Mouse (Mus musculus) kidney, embryonic 14.5 days (tissue): Measurements from ENCODE around the gene Foxr1. TPM values are rescaled to one million over a fixed set of nuclear protein-coding genes. Genes with fewer than 3 reads are reported as not detected.
A peak's percentile ranks its signal among the peaks of the same experiment; 100 is the strongest.

Source experiments
- ATAC-seq: fragments of 200-750 bp; cut with Nextera tagmentation; 2 replicates; pipeline ENCODE4 v1.8.0; 2017; ENCODE audit warnings: moderate number of reproducible peaks, mild to moderate bottlenecking, moderate TSS enrichment, moderate library complexity; ENCODE audit not compliant: low FRiP score, low TSS enrichment
- H3K27ac ChIP-seq: fragments of 300-500 bp; sonication (generic); 2 replicates; pipeline ENCODE4 v1.5.1; 2014; ENCODE audit warnings: low read depth, mild to moderate bottlenecking, low read length, moderate library complexity, mixed read lengths
- H3K27me3 ChIP-seq: fragments of 300-500 bp; sonication (generic); 2 replicates; pipeline ENCODE4 v1.6.1; 2014; ENCODE audit warnings: mild to moderate bottlenecking, low read length; ENCODE audit not compliant: control insufficient read depth, insufficient read depth
- H3K36me3 ChIP-seq: fragments of 300-500 bp; sonication (generic); 2 replicates; pipeline ENCODE4 v1.6.1; 2014; ENCODE audit warnings: low read length, mixed read lengths; ENCODE audit not compliant: control insufficient read depth, insufficient read depth
- H3K4me1 ChIP-seq: fragments of 300-500 bp; sonication (generic); 2 replicates; pipeline ENCODE4 v1.6.1; 2014; ENCODE audit warnings: low read length, mixed read lengths; ENCODE audit not compliant: control insufficient read depth, insufficient read depth
- H3K4me2 ChIP-seq: fragments of 300-500 bp; sonication (generic); replicated peaks from 2 replicates; pipeline ENCODE4 v1.6.1; 2014; ENCODE audit warnings: low read depth, mild to moderate bottlenecking, low read length
- H3K4me3 ChIP-seq: fragments of 300-500 bp; sonication (generic); 2 replicates; pipeline ENCODE4 v1.5.1; 2014; ENCODE audit warnings: mild to moderate bottlenecking, low read length
- H3K9ac ChIP-seq: fragments of 300-500 bp; sonication (generic); 2 replicates; pipeline ENCODE4 v1.6.1; 2014; ENCODE audit warnings: low read depth, mild to moderate bottlenecking, low read length, moderate library complexity
- H3K9me3 ChIP-seq: fragments of 300-500 bp; sonication (generic); 2 replicates; pipeline ENCODE4 v1.6.1; 2016; ENCODE audit warnings: low read length; ENCODE audit not compliant: control insufficient read depth
- WGBS: fragments of 180-500 bp; shearing (Covaris S2); extraction: QIAGEN DNeasy Blood & Tissue Kit; methylation state at CpG from one replicate; pipeline ENCODE4 v1.1.7; 2014; 5-methylcytosine and 5-hydroxymethylcytosine counted together
- polyA plus RNA-seq: library from polyadenylated mRNA; unstranded; fragments of >200 nt; fragmentation: Nextera tagmentation; extraction: Ambion mirVana; gene quantifications from 2 replicates; pipeline ENCODE4 v1.2.1, GENCODE M21; 2014

Foxr1 gene
- polyA plus RNA-seq, 1 experiment from 2014 or later = not detected

GRCm38 (mm10) chr9:44478959-44479605, 38.1 kb upstream of the Foxr1 start:
- Histone ChIP-seq H3K27ac (peak overlapping the region; percentile 97), H3K4me1 (peaks cover 9% of the 10 kb centered on the region), H3K9me3 (no peaks in the 10 kb centered on the region), H3K4me3 (peak overlapping the region; percentile 60), H3K9ac (peak overlapping the region; percentile 74), H3K4me2 (peak overlapping the region; percentile 95), H3K36me3 (no peaks in the 10 kb centered on the region), H3K27me3 (no peaks in the 10 kb centered on the region)
- peak; percentile 60 for ATAC-seq
- 0% methylated on average over 29 of the region's 29 CpGs for WGBS

GRCm38 (mm10) chr9:44478229-44478921, 37.4 kb upstream of the Foxr1 start:
- Histone ChIP-seq H3K36me3 (no peaks in the 10 kb centered on the region), H3K9ac (peak overlapping the region; percentile 74), H3K4me3 (peak overlapping the region; percentile 60), H3K4me1 (peaks cover 9% of the 10 kb centered on the region; the same call in 1 of the 2 replicates), H3K27ac (peak overlapping the region; percentile 97), H3K9me3 (no peaks in the 10 kb centered on the region), H3K27me3 (no peaks in the 10 kb centered on the region), H3K4me2 (peak overlapping the region; percentile 95)
- ATAC-seq = peak; percentile 66
- WGBS = under 1% methylated on average over 21 of the region's 27 CpGs

- H3K4me2 ChIP-seq = peak overlapping the region; percentile 95
- 5% methylated on average over 24 of the region's 24 CpGs for WGBS
- no peaks in the 10 kb centered on the region for H3K9me3 ChIP-seq
- ATAC-seq = no peak
- peak overlapping the region; percentile 74; the same call in 1 of the 2 replicates for H3K9ac ChIP-seq
- H3K27me3 ChIP-seq = no peaks in the 10 kb centered on the region
- H3K27ac ChIP-seq = peak overlapping the region; percentile 97
- H3K4me1 ChIP-seq = peaks cover 9% of the 10 kb centered on the region; the same call in 1 of the 2 replicates
- peak overlapping the region; percentile 60 for H3K4me3 ChIP-seq
- H3K36me3 ChIP-seq = no peaks in the 10 kb centered on the region
These were observed 36.6 kb upstream of the Foxr1 start for GRCm38 (mm10) chr9:44477339-44478228.

- no peaks in the 10 kb centered on the region for H3K36me3 ChIP-seq
- 96% methylated on average over 3 of the region's 3 CpGs for WGBS
- H3K27me3 ChIP-seq = no peaks in the 10 kb centered on the region
- H3K9ac ChIP-seq = no peak overlapping the region
- no peak overlapping the region for H3K27ac ChIP-seq
- no peaks in the 10 kb centered on the region for H3K9me3 ChIP-seq
- no peak for ATAC-seq
- H3K4me3 ChIP-seq = no peak overlapping the region
- H3K4me2 ChIP-seq = no peak overlapping the region
- 0 out of 2 replicates have a peak, but pooled peaks cover 4% of the 10 kb centered on the region for H3K4me1 ChIP-seq
These were observed 35.0 kb upstream of the Foxr1 start for GRCm38 (mm10) chr9:44475936-44476335.

- Histone ChIP-seq H3K27me3 (no peaks in the 10 kb centered on the region), H3K9me3 (no peaks in the 10 kb centered on the region), H3K36me3 (no peaks in the 10 kb centered on the region), H3K4me1 (0 out of 2 replicates have a peak, but pooled peaks cover 4% of the 10 kb centered on the region), H3K27ac (no peak overlapping the region), H3K4me3 (no peak overlapping the region), H3K9ac (no peak overlapping the region), H3K4me2 (no peak overlapping the region)
- 37% methylated on average over 1 of the region's 1 CpGs for WGBS
- no peak for ATAC-seq
These were observed 33.4 kb upstream of the Foxr1 start for GRCm38 (mm10) chr9:44474327-44474726.

GRCm38 (mm10) chr9:44473184-44473583, 32.2 kb upstream of the Foxr1 start:
- H3K4me1 ChIP-seq = 0 out of 2 replicates have a peak, but pooled peaks cover 3% of the 10 kb centered on the region
- no peaks in the 10 kb centered on the region for H3K27me3 ChIP-seq
- no peak overlapping the region for H3K4me3 ChIP-seq
- H3K36me3 ChIP-seq = no peaks in the 10 kb centered on the region
- no peak overlapping the region for H3K27ac ChIP-seq
- no peak overlapping the region for H3K9ac ChIP-seq
- WGBS = 74% methylated on average over 3 of the region's 3 CpGs
- ATAC-seq = no peak
- no peak overlapping the region for H3K4me2 ChIP-seq
- no peaks in the 10 kb centered on the region for H3K9me3 ChIP-seq

GRCm38 (mm10) chr9:44468800-44469199, 27.9 kb upstream of the Foxr1 start:
- Histone ChIP-seq H3K4me1 (no peaks in the 10 kb centered on the region), H3K4me3 (no peak overlapping the region), H3K27me3 (no peaks in the 10 kb centered on the region), H3K4me2 (no peak overlapping the region), H3K9me3 (no peaks in the 10 kb centered on the region), H3K27ac (no peak overlapping the region), H3K9ac (no peak overlapping the region), H3K36me3 (no peaks in the 10 kb centered on the region)
- 73% methylated on average over 2 of the region's 2 CpGs for WGBS
- no peak for ATAC-seq

GRCm38 (mm10) chr9:44468224-44468623, 27.3 kb upstream of the Foxr1 start:
- H3K4me3 ChIP-seq = no peak overlapping the region
- no peak overlapping the region for H3K4me2 ChIP-seq
- H3K9me3 ChIP-seq = no peaks in the 10 kb centered on the region
- H3K27ac ChIP-seq = no peak overlapping the region
- no peak for ATAC-seq
- H3K4me1 ChIP-seq = no peaks in the 10 kb centered on the region
- H3K36me3 ChIP-seq = no peaks in the 10 kb centered on the region
- H3K9ac ChIP-seq = no peak overlapping the region
- WGBS = 42% methylated on average over 7 of the region's 7 CpGs
- no peaks in the 10 kb centered on the region for H3K27me3 ChIP-seq
